Mouse (Mus musculus): ENCODE results near the gene Frat1.

DNA sequence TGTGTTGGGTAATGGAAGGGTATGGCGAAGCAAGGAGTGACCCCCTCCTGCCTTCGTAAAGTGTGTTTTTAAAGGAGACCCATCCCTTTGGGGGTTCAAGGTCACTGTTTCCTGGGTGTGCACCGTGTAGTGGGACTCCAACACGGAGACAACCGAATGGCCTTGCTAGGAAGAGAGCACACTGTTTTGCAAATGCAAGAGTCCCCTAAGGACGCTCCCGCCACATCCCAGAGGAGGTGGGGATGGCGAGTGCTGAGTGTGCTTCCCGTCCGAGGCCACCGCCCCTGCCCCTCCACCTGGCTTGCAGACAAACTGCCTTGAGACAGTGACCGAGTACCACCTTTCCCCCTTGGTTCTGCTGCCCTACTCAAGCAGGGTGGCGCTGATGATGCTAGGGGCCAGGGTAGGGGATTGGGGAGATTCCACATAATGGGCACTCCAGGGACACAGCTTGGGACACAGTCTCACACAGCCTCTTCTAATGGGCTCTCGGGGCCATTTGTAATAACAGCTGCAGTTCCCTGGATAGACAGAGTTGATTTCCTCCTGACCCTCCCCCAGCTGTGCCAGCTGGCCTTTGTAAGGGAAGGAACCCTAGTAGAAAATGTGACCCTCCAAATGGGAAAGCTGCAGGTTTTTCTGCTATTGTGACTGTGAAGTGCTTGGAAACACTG lies 2.1 kb downstream of the Frat1 start:
- TF ChIP-seq POLR2A (IDR thresholded peaks at IDR 0.05; ENCODE audit: insufficient read depth, low read depth, low read length) (no peak), CTCF (IDR thresholded peaks at IDR 0.05; ENCODE audit: insufficient read depth, low read depth, low read length) (no peak)
